Mouse (Mus musculus): ENCODE measurements at regions not wholly inside any gene's neighbourhood (a gene's known extent, or its start where the extent isn't known, plus 50 kb on each side); places are given as distances from the start of the nearest gene placed in this dataset.

DNA sequence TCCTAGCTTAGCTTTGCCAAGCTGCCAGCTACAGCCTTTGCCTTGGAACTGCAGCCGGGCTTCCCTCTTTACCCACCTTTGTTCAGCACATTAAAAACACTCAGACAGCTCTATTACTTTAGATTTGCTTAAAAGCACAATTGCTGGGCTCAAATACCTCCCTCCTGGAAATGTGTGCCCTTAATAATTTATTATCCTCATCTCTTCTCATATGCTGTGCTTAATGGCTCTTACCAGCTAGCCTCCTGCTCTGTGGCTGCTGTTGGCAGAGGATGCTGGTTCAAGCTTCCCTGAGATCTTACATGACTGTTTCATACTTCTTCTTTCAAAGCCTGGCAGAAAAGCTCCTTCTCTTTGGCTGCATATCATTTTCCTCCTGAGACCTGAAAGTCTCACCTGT lies 378.1 kb upstream of the Cdh19 start:
- Histone ChIP-seq H3K27me3 (ENCODE audit: control insufficient read depth, insufficient read depth, low read length) (no peaks in the 10 kb centered on the region), H3K9ac (ENCODE audit: low read length) (no peak overlapping the region), H3K4me1 (ENCODE audit: control insufficient read depth, insufficient read depth, low read length) (no peaks in the 10 kb centered on the region), H3K36me3 (ENCODE audit: control insufficient read depth, insufficient read depth, low read length) (no peaks in the 10 kb centered on the region), H3K4me3 (replicated peaks; ENCODE audit: low read length) (no peak overlapping the region), H3K27ac (ENCODE audit: low read length) (no peak overlapping the region), H3K9me3 (replicated peaks; ENCODE audit: control insufficient read depth, low read length) (no peaks in the 10 kb centered on the region), H3K4me2 (ENCODE audit: low read depth, low read length) (no peak overlapping the region)
- ATAC-seq (ENCODE audit: insufficient read depth, low FRiP score), result no peak
- WGBS, result 81% methylated on average over 1 of the region's 1 CpGs

DNA sequence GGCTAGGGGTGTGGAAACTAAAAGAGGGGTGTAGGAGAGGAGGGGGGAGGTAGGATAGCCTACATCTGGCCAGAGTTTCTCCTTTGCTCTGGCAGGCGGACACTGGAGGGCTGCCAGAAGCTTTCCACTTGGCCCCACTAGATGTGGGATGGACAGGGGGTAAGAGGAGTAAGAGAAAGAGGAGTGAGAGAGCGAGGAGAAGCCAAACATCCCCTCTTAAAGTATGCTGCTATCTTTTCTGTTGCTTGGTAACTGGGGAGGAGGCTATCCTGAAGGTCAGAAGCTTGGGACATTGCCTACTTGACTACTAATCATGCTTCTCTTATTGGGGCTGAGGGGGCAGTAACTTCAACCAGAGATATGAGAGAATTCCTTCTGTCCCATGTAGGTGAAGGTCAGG lies 360.5 kb upstream of the Cdh19 start:
- Histone ChIP-seq H3K27me3 (ENCODE audit: control insufficient read depth, insufficient read depth, low read length) (no peaks in the 10 kb centered on the region), H3K36me3 (ENCODE audit: control insufficient read depth, insufficient read depth, low read length) (no peaks in the 10 kb centered on the region), H3K9me3 (replicated peaks; ENCODE audit: control insufficient read depth, low read length) (no peaks in the 10 kb centered on the region), H3K4me3 (replicated peaks; ENCODE audit: low read length) (no peak overlapping the region), H3K27ac (ENCODE audit: low read length) (no peak overlapping the region), H3K9ac (ENCODE audit: low read length) (no peak overlapping the region), H3K4me1 (ENCODE audit: control insufficient read depth, insufficient read depth, low read length) (no peaks in the 10 kb centered on the region), H3K4me2 (ENCODE audit: low read depth, low read length) (no peak overlapping the region)
- ATAC-seq (ENCODE audit: insufficient read depth, low FRiP score), result peak; percentile 37; the same call in 1 of the 2 replicates
- 40% methylated on average over 2 of the region's 2 CpGs for WGBS

DNA sequence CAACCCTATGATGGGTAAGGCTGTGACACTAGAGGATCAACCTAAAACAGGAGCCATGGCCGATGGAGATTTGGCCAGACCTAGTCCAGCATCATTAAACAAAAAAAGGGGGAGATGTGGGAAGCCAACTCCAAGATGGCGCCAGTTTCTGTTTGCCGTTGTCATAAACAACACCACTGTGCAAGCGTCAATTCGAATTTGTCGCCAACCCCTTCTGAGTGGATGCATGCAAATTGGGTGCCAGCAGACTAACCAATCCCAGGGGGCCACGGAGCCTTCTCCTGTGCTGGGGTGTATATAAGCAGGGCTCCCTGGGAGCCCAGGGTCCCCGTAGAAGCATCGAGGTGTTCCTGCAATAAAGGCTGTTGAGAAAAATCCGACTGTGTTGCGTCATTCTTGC lies 324.9 kb upstream of the Cdh19 start:
- no peaks in the 10 kb centered on the region for H3K4me1 ChIP-seq (ENCODE audit: control insufficient read depth, insufficient read depth, low read length)
- no peak overlapping the region for H3K9ac ChIP-seq (ENCODE audit: low read length)
- no peak overlapping the region for H3K27ac ChIP-seq (ENCODE audit: low read length)
- no peaks in the 10 kb centered on the region for H3K27me3 ChIP-seq (ENCODE audit: control insufficient read depth, insufficient read depth, low read length)
- 91% methylated on average over 11 of the region's 11 CpGs for WGBS
- no peak overlapping the region for H3K4me3 ChIP-seq (replicated peaks; ENCODE audit: low read length)
- H3K36me3 ChIP-seq (ENCODE audit: control insufficient read depth, insufficient read depth, low read length), result no peaks in the 10 kb centered on the region
- no peaks in the 10 kb centered on the region for H3K9me3 ChIP-seq (replicated peaks; ENCODE audit: control insufficient read depth, low read length)
- no peak overlapping the region for H3K4me2 ChIP-seq (ENCODE audit: low read depth, low read length)
- ATAC-seq (ENCODE audit: insufficient read depth, low FRiP score), result no peak

DNA sequence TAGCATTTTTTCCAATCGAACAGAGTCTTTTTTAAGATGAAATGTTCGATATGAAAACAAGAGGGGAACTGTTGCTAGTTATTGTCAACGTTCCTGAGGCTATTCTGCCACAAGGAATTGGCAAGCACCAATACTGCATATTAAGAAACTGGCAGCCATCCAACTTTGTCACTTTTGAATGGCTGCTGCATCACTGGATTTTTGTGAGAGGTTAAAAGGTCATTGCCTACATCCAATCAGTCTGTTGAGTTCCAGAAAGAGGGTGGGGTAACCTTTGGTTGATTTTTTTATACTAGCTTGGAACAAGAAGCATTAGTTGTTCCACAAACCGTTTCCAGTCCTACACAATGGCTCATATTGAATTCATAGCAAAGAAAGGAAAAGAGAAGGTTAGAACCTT lies 309.0 kb upstream of the Cdh19 start:
- Histone ChIP-seq H3K4me1 (ENCODE audit: control insufficient read depth, insufficient read depth, low read length) (no peaks in the 10 kb centered on the region), H3K27ac (ENCODE audit: low read length) (no peak overlapping the region), H3K27me3 (ENCODE audit: control insufficient read depth, insufficient read depth, low read length) (no peaks in the 10 kb centered on the region), H3K9me3 (replicated peaks; ENCODE audit: control insufficient read depth, low read length) (no peaks in the 10 kb centered on the region), H3K4me2 (ENCODE audit: low read depth, low read length) (no peak overlapping the region), H3K4me3 (replicated peaks; ENCODE audit: low read length) (no peak overlapping the region), H3K9ac (ENCODE audit: low read length) (no peak overlapping the region), H3K36me3 (ENCODE audit: control insufficient read depth, insufficient read depth, low read length) (no peaks in the 10 kb centered on the region)
- ATAC-seq (ENCODE audit: insufficient read depth, low FRiP score), result no peak
- WGBS, result 68% methylated on average over 4 of the region's 4 CpGs

DNA sequence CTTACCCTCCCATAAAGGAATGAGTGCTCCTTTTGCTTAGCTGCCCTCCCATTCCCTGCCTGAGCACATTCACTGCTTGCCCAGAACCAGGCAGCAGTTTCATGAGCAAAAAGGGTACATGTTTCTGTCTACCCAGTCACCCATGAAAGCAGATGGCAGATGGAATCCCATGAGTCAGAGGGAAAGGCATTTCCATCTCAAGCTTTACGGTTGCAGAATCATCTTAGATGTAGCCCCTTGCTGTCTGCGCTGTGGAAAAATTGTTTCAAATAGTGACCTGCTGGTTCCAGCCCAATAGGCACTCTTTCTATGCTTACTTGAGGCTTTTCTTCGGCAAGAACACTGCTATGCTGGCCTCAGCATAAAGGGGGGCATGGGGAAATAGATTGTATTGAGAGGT lies 308.5 kb upstream of the Cdh19 start:
- Histone ChIP-seq H3K4me1 (ENCODE audit: control insufficient read depth, insufficient read depth, low read length) (no peaks in the 10 kb centered on the region), H3K27ac (ENCODE audit: low read length) (no peak overlapping the region), H3K9me3 (replicated peaks; ENCODE audit: control insufficient read depth, low read length) (no peaks in the 10 kb centered on the region), H3K36me3 (ENCODE audit: control insufficient read depth, insufficient read depth, low read length) (no peaks in the 10 kb centered on the region), H3K4me2 (ENCODE audit: low read depth, low read length) (no peak overlapping the region), H3K9ac (ENCODE audit: low read length) (no peak overlapping the region), H3K27me3 (ENCODE audit: control insufficient read depth, insufficient read depth, low read length) (no peaks in the 10 kb centered on the region), H3K4me3 (replicated peaks; ENCODE audit: low read length) (no peak overlapping the region)
- WGBS, result 79% methylated on average over 3 of the region's 3 CpGs
- ATAC-seq (ENCODE audit: insufficient read depth, low FRiP score), result no peak

DNA sequence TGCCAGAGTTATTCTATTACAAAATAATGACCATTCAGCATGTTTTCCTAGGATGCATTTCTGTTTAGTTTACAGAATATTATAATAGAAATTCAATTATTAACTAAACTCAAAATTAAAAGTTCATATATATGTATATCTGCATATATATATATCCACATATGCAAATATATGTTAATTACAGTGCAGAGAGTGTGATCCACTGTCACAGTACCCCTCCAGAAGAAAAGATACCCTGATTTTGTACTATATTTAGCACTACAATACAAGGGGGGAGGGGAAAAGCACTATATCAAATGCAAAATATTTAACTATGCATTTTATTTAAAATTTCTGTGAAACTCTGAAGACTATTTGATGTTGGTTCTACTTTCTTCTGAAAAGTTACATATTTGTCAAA lies 265.4 kb upstream of the Cdh19 start:
- Histone ChIP-seq H3K4me3 (replicated peaks; ENCODE audit: low read length) (no peak overlapping the region), H3K9ac (ENCODE audit: low read length) (no peak overlapping the region), H3K36me3 (ENCODE audit: control insufficient read depth, insufficient read depth, low read length) (no peaks in the 10 kb centered on the region), H3K4me1 (ENCODE audit: control insufficient read depth, insufficient read depth, low read length) (no peaks in the 10 kb centered on the region), H3K4me2 (ENCODE audit: low read depth, low read length) (no peak overlapping the region), H3K27ac (ENCODE audit: low read length) (no peak overlapping the region), H3K9me3 (replicated peaks; ENCODE audit: control insufficient read depth, low read length) (no peaks in the 10 kb centered on the region), H3K27me3 (ENCODE audit: control insufficient read depth, insufficient read depth, low read length) (no peaks in the 10 kb centered on the region)
- ATAC-seq (ENCODE audit: insufficient read depth, low FRiP score), result no peak

DNA sequence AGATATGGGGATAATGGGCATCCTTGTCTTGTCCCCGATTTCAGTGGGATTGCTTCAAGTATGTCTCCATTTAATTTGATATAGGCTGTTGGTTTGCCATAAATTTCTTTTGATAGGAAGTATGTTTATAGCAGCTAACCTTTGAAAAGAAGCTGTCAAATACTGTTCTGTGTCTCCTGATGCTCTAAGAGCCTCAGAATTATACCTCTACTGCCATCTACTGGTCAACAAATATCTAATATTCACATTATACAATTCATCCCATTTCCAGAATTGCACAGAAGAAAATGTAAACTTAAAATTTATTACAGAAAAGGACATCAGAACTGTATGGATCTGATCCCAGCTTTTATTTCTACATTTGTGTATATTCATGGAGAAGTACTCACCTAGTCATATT lies 265.0 kb upstream of the Cdh19 start:
- no peak overlapping the region for H3K4me2 ChIP-seq (ENCODE audit: low read depth, low read length)
- no peaks in the 10 kb centered on the region for H3K36me3 ChIP-seq (ENCODE audit: control insufficient read depth, insufficient read depth, low read length)
- no peak for ATAC-seq (ENCODE audit: insufficient read depth, low FRiP score)
- no peaks in the 10 kb centered on the region for H3K4me1 ChIP-seq (ENCODE audit: control insufficient read depth, insufficient read depth, low read length)
- no peaks in the 10 kb centered on the region for H3K27me3 ChIP-seq (ENCODE audit: control insufficient read depth, insufficient read depth, low read length)
- WGBS, result 42% methylated on average over 1 of the region's 1 CpGs
- H3K4me3 ChIP-seq (replicated peaks; ENCODE audit: low read length), result no peak overlapping the region
- H3K9ac ChIP-seq (ENCODE audit: low read length), result no peak overlapping the region
- no peak overlapping the region for H3K27ac ChIP-seq (ENCODE audit: low read length)
- no peaks in the 10 kb centered on the region for H3K9me3 ChIP-seq (replicated peaks; ENCODE audit: control insufficient read depth, low read length)

Data from stomach, embryonic 16.5 days (tissue).